Mouse (Mus musculus) olfactory bulb, adult 2 months (tissue): ENCODE data around the gene Nphp3. TPM values are rescaled to one million over a fixed set of nuclear protein-coding genes. Genes with fewer than 3 reads are reported as not detected.

Source experiments
- H3K27ac ChIP-seq: fragments of 200-500 bp; 2 replicates; pipeline ENCODE4 v1.5.1; 2012; ENCODE audit warnings: low read depth, low read length; ENCODE audit not compliant: insufficient read depth
- H3K4me1 ChIP-seq: fragments of 200-500 bp; 2 replicates; pipeline ENCODE4 v1.6.1; 2012; ENCODE audit warnings: low read length; ENCODE audit not compliant: control insufficient read depth, insufficient read depth
- H3K4me3 ChIP-seq: fragments of 200-500 bp; 2 replicates; pipeline ENCODE4 v1.5.1; 2012; ENCODE audit warnings: mild to moderate bottlenecking, low read depth, low read length, moderate library complexity; ENCODE audit not compliant: insufficient read depth
- CTCF ChIP-seq: fragments of 200-500 bp; IDR thresholded peaks from 2 replicates; pipeline ENCODE4 v1.5.1; 2012; ENCODE audit warnings: low read depth, mild to moderate bottlenecking, low read length, moderate library complexity; ENCODE audit not compliant: insufficient read depth
- POLR2A ChIP-seq: fragments of 200-500 bp; IDR thresholded peaks from 2 replicates; pipeline ENCODE4 v1.6.1; 2012; ENCODE audit warnings: mild to moderate bottlenecking, low read depth, low read length, moderate library complexity; ENCODE audit not compliant: insufficient read depth
- WGBS: fragments of 180-500 bp; shearing (Covaris S2); methylation state at CpG from one replicate; pipeline ENCODE4 v1.1.7; 2018; 5-methylcytosine and 5-hydroxymethylcytosine counted together
- polyA plus RNA-seq: library from polyadenylated mRNA; stranded (reverse); fragments of >200 nt; gene quantifications from 2 replicates; pipeline ENCODE4 v1.2.4, GENCODE M21; 2012; ENCODE audit warnings: low replicate concordance; ENCODE audit not compliant: missing spikeins, insufficient read depth, insufficient read length

Nphp3 gene
- polyA plus RNA-seq, 1 experiment, result not detected

DNA sequence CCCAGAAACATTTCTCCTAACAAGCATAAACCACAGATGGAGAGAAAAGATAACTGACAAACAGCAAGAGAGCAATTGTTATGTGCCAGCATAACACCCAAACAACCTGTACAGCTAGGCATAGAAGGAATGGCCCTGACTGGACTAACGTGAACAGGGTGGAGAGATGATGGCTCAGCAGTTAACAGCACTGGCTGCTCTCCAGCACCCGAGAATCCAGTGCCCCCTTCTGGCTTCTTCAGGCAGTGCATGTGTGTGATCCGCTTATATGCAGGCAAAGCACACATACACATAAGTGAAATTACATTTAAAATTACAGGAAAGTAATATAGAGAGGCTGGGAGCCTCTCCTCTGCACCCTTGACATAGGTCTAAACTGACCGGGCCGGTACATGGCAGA lies 77.0 kb downstream of the Nphp3 start:
- 56% methylated on average over 5 of the region's 5 CpGs for WGBS
- TF ChIP-seq CTCF, result no peak
- no peak for TF ChIP-seq POLR2A
- H3K4me1 ChIP-seq, result no peaks in the 10 kb centered on the region
- no peak overlapping the region for H3K27ac ChIP-seq
- no peak overlapping the region for H3K4me3 ChIP-seq

GRCm38 (mm10) chr9:104080038-104080437 lies 77.7 kb downstream of the Nphp3 start:
- no peak overlapping the region for H3K4me3 ChIP-seq
- 77% methylated on average over 3 of the region's 3 CpGs for WGBS

GRCm38 (mm10) chr9:104085730-104086429 lies 83.5 kb downstream of the Nphp3 start:
- WGBS, result 79% methylated on average over 4 of the region's 4 CpGs
- Histone ChIP-seq H3K27ac (no peak overlapping the region), H3K4me3 (no peak overlapping the region), H3K4me1 (no peaks in the 10 kb centered on the region)
- TF ChIP-seq CTCF, result no peak
- no peak for TF ChIP-seq POLR2A

More at GRCm38 (mm10) chr9:104080038-104080437, 77.7 kb downstream of the Nphp3 start:
- Histone ChIP-seq H3K27ac (no peak overlapping the region), H3K4me1 (no peaks in the 10 kb centered on the region)
- TF ChIP-seq CTCF (no peak), POLR2A (no peak)

DNA sequence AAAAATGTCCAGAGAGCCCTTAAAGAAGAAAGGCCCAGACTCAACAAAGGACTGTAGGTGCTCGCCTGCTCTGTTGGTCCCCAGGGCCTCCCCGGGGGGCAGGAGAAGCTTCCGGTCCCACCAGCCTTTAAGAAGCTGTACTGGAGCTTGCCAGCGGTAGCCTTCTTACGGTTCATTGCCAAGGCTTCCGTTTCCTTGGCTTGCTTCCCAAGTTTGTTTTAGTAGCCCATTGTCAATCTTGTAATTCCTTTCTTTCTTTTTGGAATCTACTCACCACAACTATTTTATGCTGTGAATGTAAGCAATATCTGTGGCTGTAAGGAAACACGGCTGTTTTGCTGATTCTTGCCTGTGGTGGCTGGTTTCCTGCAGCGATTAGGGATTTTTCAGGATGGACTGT lies 86.2 kb downstream of the Nphp3 start:
- no peak overlapping the region for H3K27ac ChIP-seq
- no peaks in the 10 kb centered on the region for H3K4me1 ChIP-seq
- H3K4me3 ChIP-seq, result no peak overlapping the region
- TF ChIP-seq CTCF (no peak), POLR2A (no peak)
- WGBS, result 45% methylated on average over 8 of the region's 8 CpGs

GRCm38 (mm10) chr9:104092945-104093344 lies 90.6 kb downstream of the Nphp3 start:
- TF ChIP-seq CTCF (no peak), POLR2A (no peak)
- 93% methylated on average over 5 of the region's 5 CpGs for WGBS
- Histone ChIP-seq H3K4me1 (no peaks in the 10 kb centered on the region), H3K27ac (no peak overlapping the region), H3K4me3 (no peak overlapping the region)

Other genes with a start within 250 kb of the Nphp3 start
- gene Tmem108, start 240.7 kb upstream of the Nphp3 start, polyA plus RNA-seq, result not detected in 2 replicates
- gene Gm28305, start 38.1 kb downstream of the Nphp3 start, polyA plus RNA-seq, result not detected in 2 replicates
- not detected in 2 replicates for gene Uba5, start 60.6 kb downstream of the Nphp3 start, polyA plus RNA-seq
- not detected in 2 replicates for gene Acad11, start 60.8 kb downstream of the Nphp3 start, polyA plus RNA-seq
- not detected in 2 replicates for gene Ackr4, start 124.4 kb downstream of the Nphp3 start, polyA plus RNA-seq